Mouse (Mus musculus) midbrain, embryonic 16.5 days (tissue): ENCODE measurements around the gene Ss18l1. TPM values are rescaled to one million over a fixed set of nuclear protein-coding genes. Genes with fewer than 3 reads are reported as not detected.

ENCODE experiments used
- ATAC-seq: fragments of 200-750 bp; cut with Nextera tagmentation; 2 replicates; pipeline ENCODE4 v1.8.0; 2017; ENCODE audit warnings: moderate TSS enrichment
- H3K27ac ChIP-seq: fragments of 300-500 bp; sonication (generic); 2 replicates; pipeline ENCODE4 v1.5.1; 2014; ENCODE audit warnings: mild to moderate bottlenecking, low read length, mixed read lengths
- H3K27me3 ChIP-seq: fragments of 300-500 bp; sonication (generic); 2 replicates; pipeline ENCODE4 v1.6.1; 2014; ENCODE audit warnings: low read depth, low read length, mixed read lengths; ENCODE audit not compliant: control insufficient read depth, insufficient read depth
- H3K36me3 ChIP-seq: fragments of 300-500 bp; sonication (generic); 2 replicates; pipeline ENCODE4 v1.6.1; 2014; ENCODE audit warnings: mild to moderate bottlenecking, low read length, moderate library complexity, mixed read lengths; ENCODE audit not compliant: control insufficient read depth, insufficient read depth
- H3K4me1 ChIP-seq: fragments of 300-500 bp; sonication (generic); 2 replicates; pipeline ENCODE4 v1.6.1; 2014; ENCODE audit warnings: mild to moderate bottlenecking, low read length, mixed read lengths; ENCODE audit not compliant: control insufficient read depth, insufficient read depth
- H3K4me2 ChIP-seq: fragments of 300-500 bp; sonication (generic); 2 replicates; pipeline ENCODE4 v1.6.1; 2014; ENCODE audit warnings: mild to moderate bottlenecking, low read length, mixed read lengths
- H3K4me3 ChIP-seq: fragments of 300-500 bp; sonication (generic); 2 replicates; pipeline ENCODE4 v1.5.1; 2014; ENCODE audit warnings: low read depth, mild to moderate bottlenecking, low read length, moderate library complexity, mixed read lengths
- H3K9ac ChIP-seq: fragments of 300-500 bp; sonication (generic); 2 replicates; pipeline ENCODE4 v1.6.1; 2014; ENCODE audit warnings: low read depth, low read length, mixed read lengths
- H3K9me3 ChIP-seq: fragments of 300-500 bp; sonication (generic); replicated peaks from 2 replicates; pipeline ENCODE4 v1.6.1; 2014; ENCODE audit warnings: mild to moderate bottlenecking, low read length, mixed read lengths; ENCODE audit not compliant: control insufficient read depth, poor library complexity, severe bottlenecking
- WGBS: fragments of 180-500 bp; shearing (Covaris S2); extraction: QIAGEN DNeasy Blood & Tissue Kit; methylation state at CpG from one replicate; pipeline ENCODE4 v1.1.7; 2014; 5-methylcytosine and 5-hydroxymethylcytosine counted together
- polyA plus RNA-seq: library from polyadenylated mRNA; unstranded; fragments of >200 nt; fragmentation: Nextera tagmentation; extraction: Ambion mirVana; gene quantifications from 2 replicates; pipeline ENCODE4 v1.2.1, GENCODE M21; 2015

The Ss18l1 gene
- 70.4 and 74.3 TPM in 2 replicates for polyA plus RNA-seq

GRCm38 (mm10) chr2:180042256-180042857 is at the start of gene Ss18l1, which contains the start of gene Psma7:
TSS of gene Ss18l1 (plus strand) at chr2:180042509.
TSS of gene Psma7 (minus strand) at chr2:180042433.
- peak within 1 kb of the TSS; percentile 92 for H3K9ac ChIP-seq
- H3K27ac ChIP-seq, result peak within 1 kb of the TSS; percentile 98
- no peaks in the 10 kb centered on the region for H3K9me3 ChIP-seq
- H3K36me3 ChIP-seq, result peaks cover 12% of the 10 kb centered on the region
- H3K4me3 ChIP-seq, result peak within 1 kb of the TSS; percentile 97
- under 1% methylated on average over 78 of the region's 78 CpGs for WGBS
- peak within 1 kb of the TSS; percentile 89 for H3K4me2 ChIP-seq
- peaks cover 36% of the 10 kb centered on the region for H3K4me1 ChIP-seq
- H3K27me3 ChIP-seq, result no peaks in the 10 kb centered on the region
- ATAC-seq, result peak; percentile 95

GRCm38 (mm10) chr2:179993071-179993470 is 49.2 kb upstream of the Ss18l1 start:
- ATAC-seq, result no peak
- Histone ChIP-seq H3K9ac (no peak overlapping the region), H3K27ac (no peak overlapping the region), H3K4me2 (no peak overlapping the region), H3K4me3 (no peak overlapping the region), H3K36me3 (no peaks in the 10 kb centered on the region), H3K27me3 (no peaks in the 10 kb centered on the region), H3K9me3 (no peaks in the 10 kb centered on the region), H3K4me1 (no peaks in the 10 kb centered on the region)
- WGBS, result 88% methylated on average over 5 of the region's 5 CpGs

- Histone ChIP-seq H3K4me2 (no peak overlapping the region), H3K27ac (no peak overlapping the region), H3K4me3 (no peak overlapping the region), H3K27me3 (no peaks in the 10 kb centered on the region), H3K9me3 (no peaks in the 10 kb centered on the region), H3K36me3 (no peaks in the 10 kb centered on the region), H3K4me1 (no peaks in the 10 kb centered on the region), H3K9ac (no peak overlapping the region)
- 86% methylated on average over 4 of the region's 4 CpGs for WGBS
- no peak for ATAC-seq
Measured at GRCm38 (mm10) chr2:179998431-179998830, 43.9 kb upstream of the Ss18l1 start.

GRCm38 (mm10) chr2:180001635-180002034 is 40.7 kb upstream of the Ss18l1 start:
- Histone ChIP-seq H3K9me3 (no peaks in the 10 kb centered on the region), H3K27me3 (no peaks in the 10 kb centered on the region), H3K27ac (no peak overlapping the region), H3K9ac (no peak overlapping the region), H3K36me3 (no peaks in the 10 kb centered on the region), H3K4me3 (no peak overlapping the region), H3K4me2 (no peak overlapping the region), H3K4me1 (no peaks in the 10 kb centered on the region)
- WGBS, result 94% methylated on average over 9 of the region's 9 CpGs
- no peak for ATAC-seq

- no peak overlapping the region for H3K4me3 ChIP-seq
- H3K27ac ChIP-seq, result no peak overlapping the region
- 62% methylated on average over 5 of the region's 5 CpGs for WGBS
- H3K4me2 ChIP-seq, result no peak overlapping the region
- H3K9ac ChIP-seq, result no peak overlapping the region
- H3K36me3 ChIP-seq, result no peaks in the 10 kb centered on the region
- no peaks in the 10 kb centered on the region for H3K27me3 ChIP-seq
- no peaks in the 10 kb centered on the region for H3K4me1 ChIP-seq
- ATAC-seq, result no peak
- H3K9me3 ChIP-seq, result no peaks in the 10 kb centered on the region
Measured at GRCm38 (mm10) chr2:180005656-180006351, 36.5 kb upstream of the Ss18l1 start.

GRCm38 (mm10) chr2:180006352-180007017 is 35.8 kb upstream of the Ss18l1 start:
- H3K36me3 ChIP-seq, result no peaks in the 10 kb centered on the region
- H3K27me3 ChIP-seq, result no peaks in the 10 kb centered on the region
- H3K9me3 ChIP-seq, result no peaks in the 10 kb centered on the region
- WGBS, result 50% methylated on average over 8 of the region's 9 CpGs
- H3K4me3 ChIP-seq, result no peak overlapping the region
- H3K27ac ChIP-seq, result no peak overlapping the region
- no peak overlapping the region for H3K4me2 ChIP-seq
- H3K4me1 ChIP-seq, result no peaks in the 10 kb centered on the region
- no peak overlapping the region for H3K9ac ChIP-seq
- no peak for ATAC-seq

GRCm38 (mm10) chr2:180010686-180011085 is 31.6 kb upstream of the Ss18l1 start:
- no peak for ATAC-seq
- no peak overlapping the region for H3K4me3 ChIP-seq
- H3K27me3 ChIP-seq, result no peaks in the 10 kb centered on the region
- no peaks in the 10 kb centered on the region for H3K36me3 ChIP-seq
- no peaks in the 10 kb centered on the region for H3K4me1 ChIP-seq
- H3K9ac ChIP-seq, result no peak overlapping the region
- 96% methylated on average over 7 of the region's 7 CpGs for WGBS
- no peaks in the 10 kb centered on the region for H3K9me3 ChIP-seq
- H3K27ac ChIP-seq, result no peak overlapping the region
- H3K4me2 ChIP-seq, result no peak overlapping the region

- Histone ChIP-seq H3K36me3 (no peaks in the 10 kb centered on the region), H3K27me3 (no peaks in the 10 kb centered on the region), H3K4me1 (no peaks in the 10 kb centered on the region), H3K9ac (no peak overlapping the region), H3K9me3 (no peaks in the 10 kb centered on the region), H3K4me3 (no peak overlapping the region), H3K4me2 (no peak overlapping the region), H3K27ac (no peak overlapping the region)
- no peak for ATAC-seq
- WGBS, result 87% methylated on average over 6 of the region's 6 CpGs
Measured at GRCm38 (mm10) chr2:180011370-180011769, 30.9 kb upstream of the Ss18l1 start.

- H3K9me3 ChIP-seq, result no peaks in the 10 kb centered on the region
- H3K36me3 ChIP-seq, result no peaks in the 10 kb centered on the region
- 91% methylated on average over 7 of the region's 7 CpGs for WGBS
- ATAC-seq, result no peak
- H3K27ac ChIP-seq, result no peak overlapping the region
- H3K4me2 ChIP-seq, result no peak overlapping the region
- H3K9ac ChIP-seq, result no peak overlapping the region
- no peak overlapping the region for H3K4me3 ChIP-seq
- no peaks in the 10 kb centered on the region for H3K4me1 ChIP-seq
- H3K27me3 ChIP-seq, result no peaks in the 10 kb centered on the region
Measured at GRCm38 (mm10) chr2:180013686-180014085, 28.6 kb upstream of the Ss18l1 start.
